Mouse (Mus musculus) limb, embryonic 12.5 days (tissue): ENCODE results near the gene Rpl11. TPM values are rescaled to one million over a fixed set of nuclear protein-coding genes. Genes with fewer than 3 reads are reported as not detected.
A peak's percentile ranks its signal among the peaks of the same experiment; 100 is the strongest.
"Not testable (repeated sequence)": the region's sequence is repeated elsewhere in the genome, so short reads cannot be mapped to it uniquely, and the experiment has no call there.

ENCODE experiments used
- ATAC-seq: fragments of 200-750 bp; cut with Nextera tagmentation; 2 replicates; pipeline ENCODE4 v1.8.0; 2017; ENCODE audit warnings: low read depth, moderate TSS enrichment; ENCODE audit not compliant: insufficient number of reproducible peaks, insufficient read depth, low FRiP score, low TSS enrichment
- H3K27ac ChIP-seq: fragments of 300-500 bp; sonication (generic); 2 replicates; pipeline ENCODE4 v1.5.1; 2016; ENCODE audit warnings: mild to moderate bottlenecking, moderate library complexity
- H3K27me3 ChIP-seq: fragments of 300-500 bp; sonication (generic); 2 replicates; pipeline ENCODE4 v1.6.1; 2016; ENCODE audit warnings: mild to moderate bottlenecking, moderate library complexity
- H3K36me3 ChIP-seq: fragments of 300-500 bp; sonication (generic); 2 replicates; pipeline ENCODE4 v1.6.1; 2016; ENCODE audit warnings: mild to moderate bottlenecking, moderate library complexity
- H3K4me1 ChIP-seq: fragments of 300-500 bp; sonication (generic); replicated peaks from 2 replicates; pipeline ENCODE4 v1.6.1; 2016
- H3K4me2 ChIP-seq: fragments of 300-500 bp; sonication (generic); 2 replicates; pipeline ENCODE4 v1.6.1; 2016; ENCODE audit warnings: mild to moderate bottlenecking, moderate library complexity
- H3K4me3 ChIP-seq: fragments of 300-500 bp; sonication (generic); replicated peaks from 2 replicates; pipeline ENCODE4 v1.5.1; 2016; ENCODE audit warnings: mild to moderate bottlenecking
- H3K9ac ChIP-seq: fragments of 300-500 bp; sonication (generic); replicated peaks from 2 replicates; pipeline ENCODE4 v1.6.1; 2016; ENCODE audit warnings: mild to moderate bottlenecking, moderate library complexity
- H3K9me3 ChIP-seq: fragments of 300-500 bp; sonication (generic); 2 replicates; pipeline ENCODE4 v1.6.1; 2016; ENCODE audit warnings: mild to moderate bottlenecking, moderate library complexity
- WGBS: fragments of 180-500 bp; shearing (Covaris S2); methylation state at CpG from one replicate; pipeline ENCODE4 v1.1.7; 2016; 5-methylcytosine and 5-hydroxymethylcytosine counted together
- polyA plus RNA-seq: library from polyadenylated mRNA; unstranded; fragments of >200 nt; fragmentation: Nextera tagmentation; extraction: Ambion mirVana; gene quantifications from 2 replicates; pipeline ENCODE4 v1.2.1, GENCODE M21; 2016

Gene Rpl11
- polyA plus RNA-seq, 1 experiment from 2014 or later = 442 TPM

GRCm38 (mm10) chr4:136069954-136070353 is 16.7 kb upstream of the Rpl11 start:
- Histone ChIP-seq H3K4me1 (peaks cover 21% of the 10 kb centered on the region), H3K27me3 (no peaks in the 10 kb centered on the region), H3K27ac (peak overlapping the region; percentile 46), H3K4me3 (no peak overlapping the region), H3K9ac (no peak overlapping the region; the same call in 1 of the 2 replicates), H3K4me2 (peak overlapping the region; percentile 21; the same call in 1 of the 2 replicates), H3K9me3 (no peaks in the 10 kb centered on the region), H3K36me3 (no peaks in the 10 kb centered on the region)
- 0 out of 2 replicates have a peak, but pooled peaks have one; percentile 29 for ATAC-seq
- WGBS = 2% methylated on average over 18 of the region's 18 CpGs

- H3K9me3 ChIP-seq = no peaks in the 10 kb centered on the region
- no peak for ATAC-seq
- WGBS = 71% methylated on average over 4 of the region's 4 CpGs
- H3K27me3 ChIP-seq = no peaks in the 10 kb centered on the region
- no peak overlapping the region for H3K4me2 ChIP-seq
- peaks cover 21% of the 10 kb centered on the region for H3K4me1 ChIP-seq
- no peaks in the 10 kb centered on the region for H3K36me3 ChIP-seq
- H3K27ac ChIP-seq = no peak overlapping the region
- no peak overlapping the region for H3K9ac ChIP-seq
- H3K4me3 ChIP-seq = no peak overlapping the region
Measured at GRCm38 (mm10) chr4:136069313-136069712, 16.1 kb upstream of the Rpl11 start.

DNA sequence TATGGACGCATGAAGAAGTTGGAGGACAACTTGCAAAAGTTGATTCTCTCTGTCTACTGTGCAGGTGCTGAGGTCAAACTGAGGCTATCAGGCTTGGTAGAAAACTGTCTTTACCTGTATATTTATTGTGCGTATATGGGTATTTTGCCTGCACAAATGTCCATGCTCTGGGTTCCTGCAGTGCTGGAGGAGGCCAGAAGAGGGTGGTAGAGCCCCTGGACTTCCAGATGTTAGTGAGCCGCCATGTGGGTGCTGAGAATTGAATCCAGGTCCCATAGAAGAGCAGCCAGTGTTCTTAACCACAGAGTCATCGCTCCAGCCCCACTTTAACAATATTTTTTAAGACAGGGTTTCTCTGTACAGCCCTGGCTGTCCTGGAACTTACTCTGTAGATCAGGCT is 9.9 kb upstream of the Rpl11 start:
- no peak for ATAC-seq
- Histone ChIP-seq H3K4me2 (no peak overlapping the region), H3K36me3 (no peaks in the 10 kb centered on the region), H3K27me3 (no peaks in the 10 kb centered on the region), H3K4me1 (no peaks in the 10 kb centered on the region), H3K27ac (no peak overlapping the region), H3K9ac (no peak overlapping the region), H3K4me3 (no peak overlapping the region), H3K9me3 (0 out of 2 replicates have a peak, but pooled peaks cover 4% of the 10 kb centered on the region)
- WGBS = 89% methylated on average over 4 of the region's 4 CpGs

DNA sequence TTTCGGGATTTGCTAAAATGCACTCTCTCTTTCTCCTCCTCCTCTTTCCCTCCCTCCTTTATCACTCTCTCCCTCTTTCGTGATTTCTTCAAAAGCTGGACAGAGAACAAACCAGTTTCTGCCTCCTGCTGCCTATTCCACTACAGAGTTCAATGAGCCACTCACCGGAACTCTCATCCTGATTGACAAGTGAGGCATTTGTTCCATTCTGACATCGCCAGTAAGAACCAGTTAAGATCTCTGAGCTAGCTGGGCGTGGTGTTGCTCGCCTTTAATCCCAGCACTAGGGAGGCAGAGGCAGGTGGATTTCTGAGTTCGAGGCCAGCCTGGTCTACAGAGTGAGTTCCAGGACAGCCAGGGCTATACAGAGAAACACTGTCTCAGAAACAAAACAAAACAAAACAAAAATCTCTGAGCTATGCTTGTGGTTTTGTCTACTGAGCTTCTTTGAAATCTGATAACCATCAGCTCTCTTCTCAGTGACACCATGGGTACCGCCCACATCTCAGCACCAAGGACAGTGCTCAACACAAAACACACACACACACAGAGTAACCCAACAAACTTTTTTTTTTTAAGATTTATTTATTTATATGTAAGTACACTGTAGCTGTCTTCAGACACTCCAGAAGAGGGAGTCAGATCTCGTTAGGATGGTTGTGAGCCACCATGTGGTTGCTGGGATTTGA is 6.7 kb upstream of the Rpl11 start:
- not testable (repeated sequence) for H3K4me3 ChIP-seq, H3K9me3 ChIP-seq, H3K27me3 ChIP-seq, H3K4me1 ChIP-seq, H3K36me3 ChIP-seq, H3K9ac ChIP-seq, H3K27ac ChIP-seq, ATAC-seq, H3K4me2 ChIP-seq
- WGBS = 66% methylated on average over 9 of the region's 9 CpGs

- H3K9ac ChIP-seq = no peak overlapping the region
- H3K4me1 ChIP-seq = no peaks in the 10 kb centered on the region
- H3K27ac ChIP-seq = no peak overlapping the region
- no peaks in the 10 kb centered on the region for H3K9me3 ChIP-seq
- H3K27me3 ChIP-seq = no peaks in the 10 kb centered on the region
- ATAC-seq = no peak
- H3K36me3 ChIP-seq = no peaks in the 10 kb centered on the region
- 88% methylated on average over 5 of the region's 5 CpGs for WGBS
- no peak overlapping the region for H3K4me3 ChIP-seq
- H3K4me2 ChIP-seq = no peak overlapping the region
Measured at GRCm38 (mm10) chr4:136057916-136058315, 4.7 kb upstream of the Rpl11 start.

DNA sequence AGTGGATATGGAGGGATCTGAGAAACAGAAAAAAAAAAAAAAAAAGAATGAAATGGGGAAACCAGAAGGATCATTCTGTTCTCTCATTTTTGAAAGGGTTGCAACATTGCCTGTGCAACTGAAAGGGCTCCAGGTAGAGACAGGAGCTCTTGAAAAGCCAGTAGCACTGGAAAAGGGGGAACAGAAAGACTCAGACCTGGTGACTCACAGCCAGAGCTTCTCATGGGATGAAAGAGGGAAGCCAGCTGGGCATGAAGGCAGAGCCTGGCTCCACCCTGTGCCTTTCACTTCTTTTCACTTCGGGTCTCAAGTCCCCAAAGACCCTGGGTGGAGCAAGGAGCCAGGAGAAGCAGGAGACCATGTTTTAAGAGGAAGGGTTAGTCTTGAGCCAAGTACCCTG is 2.8 kb upstream of the Rpl11 start:
- Histone ChIP-seq H3K27me3 (no peaks in the 10 kb centered on the region), H3K9ac (no peak overlapping the region), H3K4me3 (no peak overlapping the region), H3K4me2 (no peak overlapping the region), H3K4me1 (peaks cover 12% of the 10 kb centered on the region), H3K9me3 (no peaks in the 10 kb centered on the region), H3K27ac (no peak overlapping the region), H3K36me3 (peaks cover 11% of the 10 kb centered on the region)
- no peak for ATAC-seq
- 37% methylated on average over 1 of the region's 1 CpGs for WGBS

DNA sequence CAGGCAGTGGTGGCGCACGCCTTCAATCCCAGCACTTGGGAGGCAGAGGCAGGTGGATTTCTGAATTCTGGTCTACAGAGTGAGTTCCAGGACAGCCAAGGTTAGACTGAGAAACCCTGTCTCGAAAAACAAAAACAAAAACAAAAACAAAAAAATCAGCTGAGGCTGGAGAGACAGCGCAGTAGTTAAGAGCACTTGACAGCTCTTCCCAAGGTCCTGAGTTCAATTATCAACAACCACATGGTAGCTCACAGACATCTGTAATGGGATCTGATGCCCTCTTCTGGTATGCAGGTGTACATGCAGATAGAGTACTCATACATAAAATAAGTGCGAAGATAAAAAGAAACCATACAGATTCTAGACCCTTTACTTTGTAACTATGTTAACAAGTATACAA is 615 bp upstream of the Rpl11 start:
- Histone ChIP-seq H3K9ac (no peak overlapping the region), H3K4me3 (no peak overlapping the region), H3K4me1 (peaks cover 22% of the 10 kb centered on the region), H3K9me3 (no peaks in the 10 kb centered on the region), H3K36me3 (peaks cover 33% of the 10 kb centered on the region), H3K4me2 (0 out of 2 replicates have a peak overlapping the region, but pooled peaks have one; percentile 87), H3K27ac (no peak overlapping the region), H3K27me3 (no peaks in the 10 kb centered on the region)
- ATAC-seq = no peak
- 81% methylated on average over 5 of the region's 5 CpGs for WGBS

DNA sequence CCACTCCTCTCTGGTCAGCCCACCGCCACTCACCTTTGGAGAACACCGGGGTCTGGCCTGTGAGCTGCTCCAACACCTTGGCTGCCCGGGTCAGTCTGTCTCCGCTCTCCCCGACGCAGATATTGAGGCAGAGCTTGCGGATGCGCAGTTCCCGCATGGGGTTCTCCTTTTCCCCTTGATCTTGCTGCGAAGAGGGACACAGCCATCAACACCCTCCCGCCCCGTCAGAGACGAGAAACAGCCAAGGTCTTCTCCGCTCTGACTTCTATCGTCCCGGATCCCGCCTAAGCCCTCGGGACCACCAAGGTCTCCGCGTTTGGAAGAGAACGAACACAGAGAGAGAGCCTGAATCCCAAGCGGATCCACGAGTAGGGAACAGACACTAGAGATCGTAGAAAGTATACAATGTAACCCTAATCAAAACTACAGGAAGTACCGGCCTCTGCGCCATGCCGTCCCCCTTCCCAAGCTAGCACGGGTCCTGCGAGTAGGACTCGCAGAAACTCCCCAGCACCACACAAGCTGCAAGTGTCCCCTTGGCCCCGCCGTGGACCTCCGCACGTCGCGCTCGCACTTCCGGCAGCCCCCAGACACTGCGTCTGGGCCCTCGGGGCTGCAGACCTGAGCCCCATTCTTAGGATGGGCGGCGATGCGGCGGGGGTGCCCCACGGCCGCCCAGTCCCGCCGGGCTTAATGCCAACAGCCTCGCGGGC is 538 bp downstream of the Rpl11 start:
- Histone ChIP-seq H3K4me2 (peak overlapping the region; percentile 87), H3K4me1 (peaks cover 22% of the 10 kb centered on the region), H3K4me3 (peak overlapping the region; percentile 98), H3K9me3 (no peaks in the 10 kb centered on the region), H3K9ac (peak overlapping the region; percentile 99), H3K36me3 (peaks cover 41% of the 10 kb centered on the region), H3K27me3 (no peaks in the 10 kb centered on the region), H3K27ac (peak overlapping the region; percentile 94)
- under 1% methylated on average over 50 of the region's 50 CpGs for WGBS
- peak; percentile 74 for ATAC-seq

GRCm38 (mm10) chr4:136052060-136052459 is 1.2 kb downstream of the Rpl11 start:
- H3K9ac ChIP-seq = peak overlapping the region; percentile 99
- peaks cover 47% of the 10 kb centered on the region for H3K36me3 ChIP-seq
- no peaks in the 10 kb centered on the region for H3K27me3 ChIP-seq
- H3K4me2 ChIP-seq = peak overlapping the region; percentile 87
- H3K4me1 ChIP-seq = peaks cover 22% of the 10 kb centered on the region
- WGBS = 2% methylated on average over 3 of the region's 3 CpGs
- H3K4me3 ChIP-seq = peak overlapping the region; percentile 98
- no peak overlapping the region; the same call in 1 of the 2 replicates for H3K27ac ChIP-seq
- H3K9me3 ChIP-seq = no peaks in the 10 kb centered on the region
- no peak for ATAC-seq

- Histone ChIP-seq H3K27ac (no peak overlapping the region), H3K4me2 (no peak overlapping the region), H3K4me1 (peaks cover 22% of the 10 kb centered on the region), H3K4me3 (no peak overlapping the region), H3K27me3 (no peaks in the 10 kb centered on the region), H3K9me3 (no peaks in the 10 kb centered on the region), H3K9ac (0 out of 2 replicates have a peak overlapping the region, but pooled peaks have one; percentile 23), H3K36me3 (peaks cover 64% of the 10 kb centered on the region)
- 95% methylated on average over 6 of the region's 6 CpGs for WGBS
- ATAC-seq = no peak
Measured at GRCm38 (mm10) chr4:136050226-136050625, 3.0 kb downstream of the Rpl11 start.

DNA sequence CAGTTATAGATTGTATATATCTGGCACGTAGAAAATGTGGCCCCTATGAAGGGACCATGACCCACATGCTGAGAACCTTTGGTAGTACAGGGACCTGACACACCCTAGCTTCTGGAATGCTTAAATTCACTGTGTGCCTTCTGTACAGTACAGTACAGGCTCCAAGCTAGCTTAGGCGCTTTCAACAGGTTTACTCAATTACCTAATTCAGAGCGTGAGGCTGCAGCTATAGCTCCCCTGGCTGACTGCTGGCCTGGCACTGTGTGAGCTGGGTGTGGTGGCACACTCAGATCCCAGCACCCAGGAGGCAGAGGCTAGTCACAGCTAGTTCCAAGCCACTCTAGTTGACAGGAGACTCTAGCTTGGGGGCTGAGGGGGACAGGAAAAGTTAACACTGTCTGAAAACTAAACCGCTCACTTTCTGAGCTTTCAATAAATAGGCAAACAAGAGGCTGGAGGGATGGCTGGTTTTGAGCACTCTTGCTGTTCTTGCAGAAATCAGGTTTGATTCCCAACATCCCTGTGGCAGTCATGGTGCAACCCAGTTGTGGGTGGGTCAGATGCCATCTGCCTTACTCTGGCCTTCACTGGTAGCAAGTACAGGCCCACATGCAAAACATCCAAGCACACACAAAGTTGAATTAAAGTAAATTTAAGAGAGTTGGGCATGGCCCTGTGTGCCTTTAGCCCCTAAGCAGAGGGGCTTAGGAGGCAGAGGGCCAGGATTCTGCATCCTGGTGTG is 4.8 kb downstream of the Rpl11 start:
- WGBS = 73% methylated on average over 4 of the region's 4 CpGs

More for the DNA sequence above, 4.8 kb downstream of the Rpl11 start:
- Histone ChIP-seq H3K4me1 (peaks cover 22% of the 10 kb centered on the region), H3K9ac (0 out of 2 replicates have a peak overlapping the region, but pooled peaks have one; percentile 31), H3K27ac (no peak overlapping the region), H3K27me3 (no peaks in the 10 kb centered on the region), H3K36me3 (peaks cover 82% of the 10 kb centered on the region), H3K4me2 (no peak overlapping the region), H3K4me3 (no peak overlapping the region), H3K9me3 (no peaks in the 10 kb centered on the region)
- ATAC-seq = no peak
